Mouse (Mus musculus) megakaryocyte, embryonic 14.5 days (primary cell): ENCODE data around the gene Clptm1.

ENCODE experiments used
- FLI1 ChIP-seq: IDR thresholded peaks from 2 replicates; pipeline ENCODE4 v1.6.1; 2012; ENCODE audit warnings: low read length, inconsistent platforms, mixed read lengths
- GATA1 ChIP-seq: IDR thresholded peaks from 3 replicates; pipeline ENCODE4 v1.6.1; 2012; ENCODE audit warnings: mixed read lengths, low read length, inconsistent platforms, borderline replicate concordance

GRCm38 (mm10) chr7:19666750-19667149, 1.9 kb upstream of the Clptm1 start:
- TF ChIP-seq FLI1: no peak
- no peak for TF ChIP-seq GATA1
